ENCODE assay signal across 8 mouse cellular contexts in the genomic region with DNA sequence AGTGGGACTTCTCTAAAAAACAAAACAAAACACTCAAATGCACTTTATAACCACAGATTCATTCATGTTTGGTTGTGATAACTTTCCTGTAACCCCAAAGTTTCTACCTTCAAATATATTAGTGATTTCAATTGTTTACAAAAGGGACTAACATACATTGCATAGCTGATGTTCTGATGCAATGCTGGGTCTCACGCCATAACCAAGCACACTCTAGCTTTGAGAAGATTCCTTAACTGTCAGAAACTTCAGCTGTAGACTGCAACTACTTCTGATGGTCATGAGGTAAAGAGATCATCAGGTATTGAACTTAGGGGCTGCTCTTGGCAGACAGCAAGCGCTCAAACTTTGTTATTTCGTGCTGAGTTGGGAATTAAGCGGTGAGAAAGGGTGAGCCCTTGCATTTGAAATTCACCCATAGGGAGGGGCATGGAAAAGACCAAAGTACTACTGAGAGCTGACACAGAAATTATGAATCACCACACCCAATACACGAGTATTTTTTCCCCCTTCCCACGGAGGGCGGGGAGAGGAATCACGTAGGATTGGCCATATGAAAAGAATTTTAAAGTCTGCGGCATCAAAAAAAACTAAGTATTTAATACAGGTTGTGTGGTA. TPM values are rescaled to one million over a fixed set of nuclear protein-coding genes. Genes with fewer than 3 reads are reported as not detected.
A peak's percentile ranks its signal among the peaks of the same experiment; 100 is the strongest.
DNase-seq lines count a peak whose midpoint lies in the region; ATAC-seq and TF ChIP-seq lines count a peak whose summit lies in the region.

No protein-coding gene starts in this region.

- H3K36me3 ChIP-seq in heart, embryonic 11.5 days (ENCODE audit: control insufficient read depth, insufficient read depth, low read length), result no peaks in the 10 kb centered on the region
- peaks cover 15% of the 10 kb centered on the region for H3K36me3 ChIP-seq in G1E (replicated peaks)
- no peaks in the 10 kb centered on the region for H3K36me3 ChIP-seq in hindbrain, embryonic 12.5 days
- H3K36me3 ChIP-seq in midbrain, embryonic 12.5 days, result no peaks in the 10 kb centered on the region

- no peak for DNase-seq in heart, postnatal 36 days
- DNase-seq in G1E (ENCODE audit: low spot score), result no peak
- no peak for DNase-seq in testis, postnatal 10 days (ENCODE audit: low spot score)
- no peak for DNase-seq in layer of hippocampus, postnatal 14 days (ENCODE audit: low spot score in 2 of 2)
- DNase-seq in ovary, adult 18-20 months (ENCODE audit: low spot score), result no peak

- H3K4me3 ChIP-seq in heart, embryonic 11.5 days (ENCODE audit: low read depth, low read length), result peak overlapping the region; percentile 89
- H3K4me3 ChIP-seq in G1E (ENCODE audit: low read depth, low read length), result peak overlapping the region; percentile 89
- peak overlapping the region; percentile 69 for H3K4me3 ChIP-seq in hindbrain, embryonic 12.5 days
- peak overlapping the region; percentile 93 for H3K4me3 ChIP-seq in midbrain, embryonic 12.5 days

- H3K4me2 ChIP-seq in heart, embryonic 11.5 days, result peak overlapping the region; percentile 82
- peak overlapping the region; percentile 57 for H3K4me2 ChIP-seq in hindbrain, embryonic 12.5 days (replicated peaks)
- peak overlapping the region; percentile 58 for H3K4me2 ChIP-seq in midbrain, embryonic 12.5 days (replicated peaks)

- TF ChIP-seq CTCF in G1E (IDR thresholded peaks at IDR 0.05; ENCODE audit: low read depth, low read length), result no peak

- peak overlapping the region; percentile 83; the same call in 1 of the 2 replicates for H3K27ac ChIP-seq in heart, embryonic 11.5 days (ENCODE audit: low read depth, low read length)
- H3K27ac ChIP-seq in hindbrain, embryonic 12.5 days, result no peak overlapping the region
- H3K27ac ChIP-seq in midbrain, embryonic 12.5 days (replicated peaks), result no peak overlapping the region

- intact Hi-C loops in heart, postnatal 36 days (cut with DNase I), result no loop called here

- ATAC-seq in heart, embryonic 11.5 days (replicated peaks; ENCODE audit: insufficient number of reproducible peaks, low FRiP score, low TSS enrichment), result no peak
- no peak for ATAC-seq in G1E (ENCODE audit: extremely low read depth, insufficient number of reproducible peaks, low FRiP score, poor library complexity, severe bottlenecking)
- ATAC-seq in hindbrain, embryonic 12.5 days (ENCODE audit: low FRiP score), result no peak
- ATAC-seq in midbrain, embryonic 12.5 days (ENCODE audit: low FRiP score, low read depth), result no peak

- no peaks in the 10 kb centered on the region for H3K27me3 ChIP-seq in heart, embryonic 11.5 days (ENCODE audit: control insufficient read depth, insufficient read depth, low read length)
- H3K27me3 ChIP-seq in G1E (ENCODE audit: insufficient read depth, low read length), result no peaks in the 10 kb centered on the region
- no peaks in the 10 kb centered on the region for H3K27me3 ChIP-seq in hindbrain, embryonic 12.5 days
- H3K27me3 ChIP-seq in midbrain, embryonic 12.5 days, result 0 out of 2 replicates have a peak, but pooled peaks cover 4% of the 10 kb centered on the region

- H3K9me3 ChIP-seq in heart, embryonic 11.5 days (replicated peaks; ENCODE audit: control insufficient read depth, low read length), result no peaks in the 10 kb centered on the region
- no peaks in the 10 kb centered on the region for H3K9me3 ChIP-seq in G1E (replicated peaks)
- no peaks in the 10 kb centered on the region for H3K9me3 ChIP-seq in hindbrain, embryonic 12.5 days (replicated peaks)
- no peaks in the 10 kb centered on the region for H3K9me3 ChIP-seq in midbrain, embryonic 12.5 days

- peak overlapping the region; percentile 99 for H3K9ac ChIP-seq in heart, embryonic 11.5 days (ENCODE audit: low read depth, low read length)
- peak overlapping the region; percentile 85 for H3K9ac ChIP-seq in hindbrain, embryonic 12.5 days
- peak overlapping the region; percentile 95 for H3K9ac ChIP-seq in midbrain, embryonic 12.5 days (replicated peaks)

- 21% methylated on average over 9 of the region's 9 CpGs for WGBS in heart, embryonic 11.5 days (ENCODE audit: insufficient replicate concordance)
- WGBS in hindbrain, embryonic 12.5 days, result 22% methylated on average over 9 of the region's 9 CpGs
- WGBS in midbrain, embryonic 12.5 days, result 17% methylated on average over 9 of the region's 9 CpGs

- peaks cover 10% of the 10 kb centered on the region for H3K4me1 ChIP-seq in heart, embryonic 11.5 days (ENCODE audit: control insufficient read depth, insufficient read depth, low read length)
- H3K4me1 ChIP-seq in G1E (ENCODE audit: insufficient read depth, low read depth, low read length), result peaks cover 34% of the 10 kb centered on the region
- peaks cover 11% of the 10 kb centered on the region for H3K4me1 ChIP-seq in hindbrain, embryonic 12.5 days
- H3K4me1 ChIP-seq in midbrain, embryonic 12.5 days, result peaks cover 11% of the 10 kb centered on the region

RNA-seq across cellular contexts. Expression of a gene that starts 1.1 kb away (rescaled TPM):
- 90.7 and 93.9 TPM in 2 replicates for polyA plus RNA-seq in heart, embryonic 11.5 days (2014; fragmentation: Nextera tagmentation; extraction: Ambion mirVana)
- 10 to 100 TPM; 53.0 to 61.3 TPM for total RNA-seq in heart, postnatal 36 days (2021)
- total RNA-seq in G1E (2014; fragmentation: Nextera tagmentation) (90.1 and 98.7 TPM in 2 replicates), G1E (2017) (116 and 122 TPM in 2 replicates)
- polyA plus RNA-seq in G1E (2012), result 11.2 and 12.9 TPM in 2 replicates
- 89.4 and 98.7 TPM in 2 replicates for polyA plus RNA-seq in hindbrain, embryonic 12.5 days (2016; fragmentation: Nextera tagmentation; extraction: Ambion mirVana)
- polyA plus RNA-seq in midbrain, embryonic 12.5 days (2016; fragmentation: Nextera tagmentation; extraction: Ambion mirVana), result 91.8 and 92.1 TPM in 2 replicates
- 10 to 100 TPM; 62.1 to 65.7 TPM for total RNA-seq in layer of hippocampus, postnatal 14 days (2021)

RNA-seq across cellular contexts. Expression of a gene that starts 6.1 kb away (rescaled TPM):
- polyA plus RNA-seq in heart, embryonic 11.5 days (2014; fragmentation: Nextera tagmentation; extraction: Ambion mirVana), result 48.9 and 61.6 TPM in 2 replicates
- total RNA-seq in heart, postnatal 36 days (2021), result 100 to 1,000 TPM; 120 to 128 TPM
- total RNA-seq in G1E (2014; fragmentation: Nextera tagmentation) (67.5 and 81.2 TPM in 2 replicates), G1E (2017) (54.5 and 57.1 TPM in 2 replicates)
- polyA plus RNA-seq in G1E (2012), result 10.2 and 22.4 TPM in 2 replicates
- polyA plus RNA-seq in hindbrain, embryonic 12.5 days (2016; fragmentation: Nextera tagmentation; extraction: Ambion mirVana), result 74.3 and 86.0 TPM in 2 replicates
- 60.6 and 66.1 TPM in 2 replicates for polyA plus RNA-seq in midbrain, embryonic 12.5 days (2016; fragmentation: Nextera tagmentation; extraction: Ambion mirVana)
- total RNA-seq in layer of hippocampus, postnatal 14 days (2021), result 100 to 1,000 TPM; 156 to 168 TPM

RNA-seq across cellular contexts. Expression of a gene that starts 25.4 kb away (rescaled TPM):
- polyA plus RNA-seq in heart, embryonic 11.5 days (2014; fragmentation: Nextera tagmentation; extraction: Ambion mirVana), result 21.8 and 27.3 TPM in 2 replicates
- 10 to 100 TPM; 38.5 to 39.7 TPM for total RNA-seq in heart, postnatal 36 days (2021)
- total RNA-seq in G1E (2014; fragmentation: Nextera tagmentation) (36.2 and 38.5 TPM in 2 replicates), G1E (2017) (76.1 and 121 TPM in 2 replicates)
- 6.6 and 7.5 TPM in 2 replicates for polyA plus RNA-seq in G1E (2012)
- polyA plus RNA-seq in hindbrain, embryonic 12.5 days (2016; fragmentation: Nextera tagmentation; extraction: Ambion mirVana), result 38.0 and 45.7 TPM in 2 replicates
- polyA plus RNA-seq in midbrain, embryonic 12.5 days (2016; fragmentation: Nextera tagmentation; extraction: Ambion mirVana), result 34.3 and 35.8 TPM in 2 replicates
- 10 to 100 TPM; 56.9 to 57.9 TPM for total RNA-seq in layer of hippocampus, postnatal 14 days (2021)

RNA-seq across cellular contexts. Expression of a gene that starts 48.2 kb away (rescaled TPM):
- polyA plus RNA-seq in heart, embryonic 11.5 days (2014; fragmentation: Nextera tagmentation; extraction: Ambion mirVana), result 19.0 and 19.3 TPM in 2 replicates
- 10 to 100 TPM; 57.6 to 64.6 TPM for total RNA-seq in heart, postnatal 36 days (2021)
- total RNA-seq in G1E (2014; fragmentation: Nextera tagmentation) (not detected in 2 replicates), G1E (2017) (0.12 and 0.22 TPM in 2 replicates)
- polyA plus RNA-seq in G1E (2012), result not detected in 2 replicates
- polyA plus RNA-seq in hindbrain, embryonic 12.5 days (2016; fragmentation: Nextera tagmentation; extraction: Ambion mirVana), result 0.31 and 2.1 TPM in 2 replicates
- polyA plus RNA-seq in midbrain, embryonic 12.5 days (2016; fragmentation: Nextera tagmentation; extraction: Ambion mirVana), result not detected in 2 replicates
- not detected for total RNA-seq in layer of hippocampus, postnatal 14 days (2021)

RNA-seq across cellular contexts. Expression of a gene that starts 55.4 kb away (rescaled TPM):
- 12.1 and 13.5 TPM in 2 replicates for polyA plus RNA-seq in heart, embryonic 11.5 days (2014; fragmentation: Nextera tagmentation; extraction: Ambion mirVana)
- total RNA-seq in heart, postnatal 36 days (2021), result 10 to 100 TPM; 14.5 to 17.0 TPM
- 16.0 and 21.2 TPM in 2 replicates for total RNA-seq in G1E (2014; fragmentation: Nextera tagmentation)
- total RNA-seq in G1E (2017), result 10.6 and 11.9 TPM in 2 replicates
- 0.45 and 0.61 TPM in 2 replicates for polyA plus RNA-seq in G1E (2012)
- polyA plus RNA-seq in hindbrain, embryonic 12.5 days (2016; fragmentation: Nextera tagmentation; extraction: Ambion mirVana), result 12.2 and 12.6 TPM in 2 replicates
- polyA plus RNA-seq in midbrain, embryonic 12.5 days (2016; fragmentation: Nextera tagmentation; extraction: Ambion mirVana), result 9.6 and 10.7 TPM in 2 replicates
- 10 to 100 TPM; 32.1 to 38.3 TPM for total RNA-seq in layer of hippocampus, postnatal 14 days (2021)
